Mouse (Mus musculus) embryonic fibroblast, embryonic 13.5 days (primary cell): ENCODE measurements around the gene Pgpep1l.
"Not testable (repeated sequence)": the region's sequence is repeated elsewhere in the genome, so short reads cannot be mapped to it uniquely, and the experiment has no call there.

Experiments used
- CTCF ChIP-seq: IDR thresholded peaks from 2 replicates; pipeline ENCODE4 v1.5.1; 2011; ENCODE audit warnings: mild to moderate bottlenecking, control low read depth, low read length, moderate library complexity, borderline replicate concordance; ENCODE audit not compliant: insufficient read depth
- POLR2A ChIP-seq: IDR thresholded peaks from 2 replicates; pipeline ENCODE4 v1.6.1; 2011; ENCODE audit warnings: low read depth, mild to moderate bottlenecking, control low read depth, low read length, moderate library complexity

GRCm38 (mm10) chr7:68283133-68283520, 19.1 kb upstream of the Pgpep1l start:
- not testable (repeated sequence) for TF ChIP-seq CTCF, POLR2A
